Mouse (Mus musculus) left cerebral cortex, postnatal 10 days (tissue): ENCODE results near the gene Tbc1d1. TPM values are rescaled to one million over a fixed set of nuclear protein-coding genes. Genes with fewer than 3 reads are reported as not detected.

ENCODE experiments used
- DNase-seq, 2 experiments: peaks; one replicate each; pipeline ENCODE4 v3.0.0; 2021 to 2022; ENCODE audit warnings: low spot score in 2 of 2, mixed read lengths in 1 of 2; ENCODE audit errors: extremely low spot score in 1 of 2
- intact Hi-C: fragments of 180-260 bp; cut with DNase I; formaldehyde crosslinking; loops from one replicate; pipeline ENCODE4 v1.15.1; 2025
- microRNA-seq: library from miRNA; unstranded; fragments of <30 nt; microRNA quantifications from one replicate; pipeline ENCODE4 v1.2.0, GENCODE M21; 2022
- total RNA-seq, 2 experiments: library from RNA; stranded (reverse); gene quantifications; 2 replicates each; pipeline ENCODE4 v1.2.3; 2021

The Tbc1d1 gene
- total RNA-seq, 2 experiments from 2014 or later, result 14.0 to 15.4 TPM

DNA sequence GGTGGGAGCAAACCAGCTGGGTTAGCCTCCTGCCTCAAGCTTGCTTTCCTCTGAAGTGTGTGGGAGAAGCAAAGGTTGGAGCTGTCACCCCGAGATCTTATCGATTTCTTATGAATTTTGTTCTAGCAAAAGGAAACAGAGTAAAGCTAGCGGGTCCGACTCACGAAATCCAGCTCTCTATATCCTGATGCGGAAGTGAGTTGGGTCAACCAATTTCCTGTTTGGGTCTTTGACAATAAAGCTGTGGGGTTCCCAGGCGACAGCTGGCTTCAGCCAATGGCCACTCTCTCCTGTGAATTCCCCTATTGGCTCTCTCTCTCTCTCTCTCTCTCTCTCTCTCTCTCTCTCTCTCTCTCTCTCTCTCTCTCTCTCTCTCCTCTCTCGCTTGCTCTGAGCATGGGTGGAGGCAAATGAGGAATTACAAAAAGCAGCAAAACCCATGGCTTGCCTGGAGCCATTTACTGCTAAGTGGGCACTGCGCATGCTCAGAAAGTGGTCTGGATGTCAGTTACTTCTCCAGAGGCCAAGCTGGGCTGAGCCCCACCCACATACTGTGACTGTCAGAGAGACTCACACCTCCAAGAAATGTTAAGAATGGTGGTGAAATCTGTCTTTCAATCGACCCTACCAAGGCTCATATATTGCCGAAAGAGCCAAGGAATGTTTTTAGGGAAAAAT lies 224.7 kb downstream of the Tbc1d1 start:
- DNase-seq, result peak in 1 of 2 experiments; percentile 75
- intact Hi-C loops, result no loop called here

DNA sequence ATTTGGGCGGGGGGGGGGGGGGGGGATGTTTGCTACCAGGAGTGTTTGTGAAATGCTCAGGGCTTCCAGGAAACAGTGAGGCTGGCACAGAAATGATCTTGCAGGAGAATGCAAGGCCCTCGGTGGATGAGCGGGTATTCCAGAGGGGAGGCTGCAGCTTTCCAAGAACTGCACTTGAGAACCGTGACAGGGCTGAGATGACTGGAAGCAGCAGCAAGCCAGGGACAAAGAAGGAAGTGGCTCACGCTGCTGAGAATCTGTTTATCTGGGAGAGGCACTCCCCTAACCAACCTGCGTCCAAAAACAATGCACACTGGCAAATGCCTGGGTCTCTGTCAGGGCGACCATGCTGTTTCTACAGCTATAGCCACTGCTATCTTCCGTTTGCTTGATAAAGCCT lies 225.4 kb downstream of the Tbc1d1 start:
- intact Hi-C loops, result no loop called here
- no peak for DNase-seq

DNA sequence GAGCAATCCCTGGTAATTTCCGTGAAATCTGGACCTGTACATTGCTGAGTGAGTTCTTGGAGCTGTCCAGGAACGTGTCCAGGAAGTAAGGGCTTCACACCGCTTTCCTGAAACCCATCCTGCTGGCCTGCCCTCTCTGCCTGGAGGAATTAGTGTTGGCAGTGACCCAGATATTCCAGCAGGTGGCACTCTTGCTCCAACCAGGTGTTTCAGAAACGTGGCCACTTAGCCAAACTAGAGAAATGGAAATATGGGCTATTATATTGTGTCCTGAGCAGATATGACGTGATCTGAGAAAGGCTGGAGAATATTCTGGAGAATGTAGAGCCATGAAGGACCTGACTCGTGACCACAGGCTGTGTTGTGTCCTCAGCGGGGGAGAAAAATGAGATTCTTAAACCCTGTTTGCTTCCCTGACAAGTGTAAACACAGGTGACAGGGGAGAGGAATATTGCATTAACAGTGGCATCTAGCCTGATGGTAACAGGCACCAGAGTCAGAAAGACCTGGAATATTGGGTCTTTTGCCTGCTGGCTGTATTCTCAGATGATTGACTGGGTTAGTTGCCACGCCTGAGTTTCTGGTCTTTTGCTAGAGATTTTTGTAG lies 226.4 kb downstream of the Tbc1d1 start:
- intact Hi-C loops, result loop anchor here (2.0 kb wide), 2 partner anchors 430 to 484 kb away; no protein-coding TSS in a partner anchor
- DNase-seq, result peak; percentile 82 to 84

DNA sequence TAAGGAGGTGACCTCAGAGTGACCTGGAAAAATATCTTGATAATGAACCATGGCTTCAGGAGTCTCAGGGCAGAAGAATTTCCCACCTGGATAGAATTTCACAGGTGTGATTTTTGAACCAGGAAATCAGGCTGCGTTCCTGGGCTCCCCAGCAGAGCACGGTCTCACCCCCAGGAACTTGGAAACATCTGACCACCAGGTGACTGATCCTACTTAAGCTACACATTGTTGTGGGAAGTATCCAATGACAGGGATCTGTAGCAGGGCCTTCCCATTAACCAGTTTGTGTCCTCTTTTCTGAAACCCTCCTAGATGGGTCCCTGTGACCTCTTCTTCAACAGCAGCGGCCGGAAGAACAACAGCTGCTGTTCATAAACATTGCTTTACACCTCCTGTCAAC lies 227.1 kb downstream of the Tbc1d1 start:
- intact Hi-C loops, result loop anchor here (2.0 kb wide), 2 partner anchors 430 to 484 kb away; no protein-coding TSS in a partner anchor
- no peak for DNase-seq

DNA sequence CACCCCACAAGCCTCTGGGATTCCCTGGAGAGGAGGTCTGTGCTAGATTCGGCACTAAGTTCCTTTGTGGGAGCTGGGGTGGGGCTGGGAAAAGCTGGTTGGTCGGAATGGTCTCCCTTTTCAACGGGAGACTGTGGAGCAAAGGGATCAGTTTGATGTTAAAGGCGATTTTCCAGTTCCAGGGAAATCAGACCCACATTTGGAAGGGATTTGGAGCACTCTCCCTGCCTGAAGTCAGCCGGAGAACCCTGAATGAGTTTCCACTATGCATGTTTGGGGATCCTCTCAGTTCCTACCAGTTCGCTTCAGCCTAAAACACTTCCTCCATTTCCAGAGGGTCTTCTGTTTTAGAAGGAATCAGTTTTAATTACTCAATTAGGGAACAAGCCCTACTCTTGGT lies 228.4 kb downstream of the Tbc1d1 start:
- intact Hi-C loops, result no loop called here
- no peak for DNase-seq

DNA sequence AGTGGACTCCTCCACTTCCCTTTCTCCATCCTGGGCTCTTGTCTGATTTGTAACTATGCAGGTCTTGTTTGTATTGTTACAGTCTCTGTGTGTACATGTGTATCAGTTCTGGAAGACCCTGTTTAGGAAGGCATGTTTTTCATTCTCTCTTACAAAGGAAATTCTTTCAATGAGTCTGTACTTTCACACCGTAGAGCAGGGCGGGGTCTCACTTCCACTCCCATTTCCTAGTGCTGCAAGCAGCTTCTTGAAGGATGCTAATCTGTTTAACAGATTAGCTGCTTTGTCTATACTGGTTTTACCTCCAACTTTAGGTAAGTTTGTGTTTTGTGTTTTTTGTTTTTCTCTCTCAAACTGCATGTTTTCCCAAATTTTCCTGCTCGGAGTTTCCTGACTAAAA lies 230.9 kb downstream of the Tbc1d1 start:
- intact Hi-C loops, result no loop called here
- no peak for DNase-seq

DNA sequence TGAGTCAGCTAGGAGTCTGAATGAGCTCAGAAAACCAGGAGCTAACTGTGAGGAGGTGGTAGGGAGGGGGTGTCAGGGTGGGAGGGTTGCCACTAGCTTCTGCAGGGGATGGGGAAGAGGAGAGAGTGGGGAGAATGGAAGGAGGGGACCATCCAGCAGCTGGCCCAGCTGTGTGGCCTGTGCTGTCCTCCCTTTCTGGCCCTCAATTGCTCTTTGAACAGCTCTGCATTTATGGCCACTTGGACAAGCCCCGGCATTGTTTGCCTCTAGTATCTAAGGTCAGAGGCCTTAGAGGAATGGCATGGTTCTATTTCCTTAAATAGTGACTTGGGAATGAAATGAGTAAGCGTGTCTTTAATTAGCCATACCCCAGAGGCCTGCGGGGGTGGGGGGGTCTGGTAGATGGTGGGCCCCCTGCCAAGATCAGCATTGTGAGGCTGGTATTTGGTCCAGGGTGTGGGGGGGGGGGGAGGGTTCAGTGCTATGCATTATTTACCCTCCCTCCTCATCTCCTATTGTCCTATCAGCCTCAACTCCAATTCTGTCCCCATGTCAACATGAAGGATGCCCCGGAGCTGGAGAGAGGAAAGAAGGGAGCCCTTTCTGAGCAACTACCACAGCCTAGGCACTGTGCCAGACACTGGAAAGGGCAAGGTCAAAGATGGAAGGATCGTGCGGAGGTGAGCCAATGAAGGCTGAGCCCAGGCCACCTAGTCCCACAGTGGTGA lies 233.3 kb downstream of the Tbc1d1 start:
- DNase-seq, result no peak
- intact Hi-C loops, result no loop called here

DNA sequence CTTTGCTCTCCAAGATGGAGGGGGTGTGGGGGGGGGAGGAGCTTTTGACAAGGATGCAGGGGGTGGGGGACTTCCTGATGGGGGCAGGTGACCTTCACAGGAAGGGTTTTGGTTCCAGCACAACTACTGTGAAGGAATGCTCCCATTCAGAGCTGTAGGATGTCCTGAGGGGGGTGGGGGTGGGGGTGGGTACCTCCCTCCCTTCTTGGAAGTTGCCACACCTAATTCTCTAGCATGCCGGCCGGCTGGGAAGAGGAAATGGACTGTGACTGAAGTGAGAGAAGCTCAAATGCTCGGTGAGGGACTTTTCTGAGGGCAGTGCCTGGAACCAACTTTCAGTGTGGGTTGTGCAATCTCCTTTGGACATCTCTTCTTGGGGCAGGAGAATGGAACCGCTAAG lies 235.2 kb downstream of the Tbc1d1 start:
- intact Hi-C loops, result loop anchor here (5.0 kb wide), 1 partner anchor 86 kb away; no protein-coding TSS in a partner anchor

DNA sequence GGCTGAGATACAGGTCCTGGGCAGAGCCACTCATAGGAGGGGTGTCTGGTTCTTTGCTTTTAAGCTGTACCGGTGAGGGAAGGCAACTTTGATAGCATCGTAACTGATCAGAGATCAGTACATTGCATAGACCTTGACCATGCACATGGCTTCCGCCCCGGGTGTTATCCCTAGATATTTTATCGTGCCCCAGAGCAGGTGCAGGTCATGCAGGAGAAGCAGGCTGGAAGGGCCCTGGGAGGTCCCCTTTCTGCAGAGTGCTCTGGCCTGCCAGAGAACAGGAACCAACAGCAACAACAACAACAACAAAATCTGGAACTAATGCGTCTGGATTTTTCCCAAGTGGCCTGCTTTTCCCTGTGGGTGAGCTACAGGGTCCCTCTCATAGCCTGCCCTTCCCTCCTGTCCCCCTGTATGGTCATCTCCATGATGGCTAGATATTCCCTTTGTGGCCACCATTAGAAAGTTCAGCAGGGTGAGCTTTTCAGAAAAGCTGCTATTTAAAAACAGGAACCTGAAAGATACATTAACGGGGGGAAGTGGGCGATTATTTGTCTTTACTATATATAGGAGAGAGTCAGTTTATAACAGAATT lies 236.4 kb downstream of the Tbc1d1 start:
- intact Hi-C loops, result loop anchor here (5.0 kb wide), 1 partner anchor 85 kb away; no protein-coding TSS in a partner anchor
- DNase-seq, result no peak

More for the DNA sequence above, 235.2 kb downstream of the Tbc1d1 start:
- no peak for DNase-seq

DNA sequence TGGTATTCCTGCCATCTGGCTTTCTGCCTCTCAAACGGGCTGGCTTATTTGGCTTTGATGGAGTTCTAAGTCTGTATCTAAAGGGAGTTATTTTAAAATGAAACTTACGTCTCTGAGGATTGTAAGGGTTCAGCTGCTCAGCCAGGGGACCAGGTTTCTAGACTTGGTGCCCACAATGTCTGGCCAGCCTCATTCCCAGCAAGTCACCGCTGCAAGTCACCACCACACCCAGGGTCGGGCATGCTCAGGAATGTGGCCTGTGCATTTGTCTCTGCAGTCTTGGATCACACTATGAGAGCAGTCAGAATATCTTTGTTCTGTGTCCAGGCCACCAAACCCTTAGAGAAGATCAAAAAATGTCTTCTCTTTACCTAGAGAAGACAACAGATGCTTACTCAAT lies 237.4 kb downstream of the Tbc1d1 start:
- intact Hi-C loops, result loop anchor here (5.0 kb wide), 1 partner anchor 84 kb away; no protein-coding TSS in a partner anchor
- no peak for DNase-seq

DNA sequence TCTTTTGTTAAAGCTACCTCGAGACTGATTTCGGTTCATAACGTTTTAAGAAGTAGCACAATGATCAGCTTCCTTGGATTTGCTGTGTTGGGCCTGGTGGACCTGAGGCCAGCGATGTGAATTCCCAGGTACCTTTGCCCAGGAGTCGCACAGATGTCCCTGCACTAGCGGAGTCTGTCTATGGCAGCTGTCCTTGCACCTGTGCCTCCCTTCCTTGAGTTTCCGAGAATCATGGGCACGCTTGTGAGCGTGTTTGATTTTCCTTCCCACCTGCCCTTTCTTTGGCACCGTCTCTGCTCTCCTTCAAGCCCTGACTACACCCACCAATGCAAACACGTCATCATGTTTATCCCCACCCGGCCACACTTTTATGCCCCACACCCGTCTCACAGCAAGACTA lies 242.1 kb downstream of the Tbc1d1 start:
- intact Hi-C loops, result no loop called here
- no peak for DNase-seq

DNA sequence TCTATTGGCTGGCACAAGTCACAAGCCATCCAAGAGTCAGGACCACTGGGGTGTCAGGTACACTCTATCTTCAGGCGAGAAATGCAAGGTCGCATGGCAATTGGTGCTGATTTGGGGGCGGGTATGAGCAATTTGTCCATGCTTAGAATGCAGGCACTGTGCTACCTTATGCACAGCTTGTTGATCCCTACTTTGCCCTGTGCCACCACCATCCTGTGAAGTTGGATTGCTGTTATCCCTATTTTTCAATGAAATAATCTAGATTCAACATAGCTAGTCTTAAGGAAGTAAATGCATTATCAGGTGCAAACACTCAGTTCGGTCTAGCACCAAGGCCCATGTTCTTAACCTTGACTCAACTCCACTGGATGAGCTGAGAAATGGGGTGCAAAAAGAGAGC lies 244.6 kb downstream of the Tbc1d1 start:
- intact Hi-C loops, result no loop called here
- no peak for DNase-seq

Small RNAs within 50 kb of the gene (microRNA-seq; reads per million reads assigned to microRNA genes)
- gene Gm22395, result not detected

Other genes starting within 250 kb of the Tbc1d1 start
- gene Rell1, start 187.4 kb upstream of the Tbc1d1 start, total RNA-seq, result 10 to 100 TPM; 11.9 to 12.2 TPM
- gene Pgm2, start 63.4 kb upstream of the Tbc1d1 start, total RNA-seq, result 10 to 100 TPM; 10.3 to 10.7 TPM